Mouse (Mus musculus): ENCODE results near the gene Amdhd1.

DNA sequence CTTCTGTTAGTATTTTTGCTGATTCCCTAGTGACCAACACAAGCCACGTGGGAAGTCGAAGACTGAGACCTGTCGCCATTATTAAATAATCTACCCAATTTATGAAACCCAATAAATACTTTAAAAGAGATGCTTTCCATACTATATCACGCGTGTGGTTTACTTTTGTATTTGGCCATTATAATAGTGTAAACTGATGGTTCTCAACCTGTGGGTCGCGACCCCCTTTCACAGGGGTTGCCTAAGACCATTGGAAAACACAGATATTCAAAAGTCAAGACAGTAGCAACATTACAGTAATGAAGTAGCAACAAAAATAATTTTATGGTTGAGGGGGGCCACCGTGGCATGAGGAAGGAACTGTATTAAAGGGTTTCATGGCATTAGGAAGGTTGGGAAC, 20.7 kb downstream of the Amdhd1 start:
- TF ChIP-seq JUND (IDR thresholded peaks at IDR 0.05; ENCODE audit: low read depth, low read length) (no peak), HCFC1 (IDR thresholded peaks at IDR 0.05; ENCODE audit: low read depth, low read length) (no peak), ZNF384 (IDR thresholded peaks at IDR 0.05; ENCODE audit: low read depth, low read length) (no peak), MAFK (IDR thresholded peaks at IDR 0.05; ENCODE audit: borderline replicate concordance, low read depth, low read length) (no peak), GATA1 (IDR thresholded peaks at IDR 0.05; ENCODE audit: low read depth, low read length) (no peak), E2F4 (IDR thresholded peaks at IDR 0.05; ENCODE audit: borderline replicate concordance, low read depth, low read length) (no peak), POLR2A (IDR thresholded peaks at IDR 0.05; ENCODE audit: control insufficient read depth in 1 of 2, insufficient read depth in 1 of 2, low read depth in 1 of 2, low read length in 2 of 2, poor library complexity in 1 of 2) (no peak), ELF1 (IDR thresholded peaks at IDR 0.05; ENCODE audit: low read depth, low read length) (no peak), CTCF (IDR thresholded peaks at IDR 0.05 in 2 of 3, conservative IDR thresholded peaks at IDR 0.05 in 1 of 3; ENCODE audit: control insufficient read depth in 1 of 3, insufficient read depth in 1 of 3, low read depth in 2 of 3, low read length in 3 of 3, poor library complexity in 1 of 3, severe bottlenecking in 1 of 3) (no peak)
